Mouse (Mus musculus) layer of hippocampus, adult 9-11 months (tissue): Measurements from ENCODE around the gene Spen.
"Not testable (repeated sequence)": the region's sequence is repeated elsewhere in the genome, so short reads cannot be mapped to it uniquely, and the experiment has no call there.

Experiments
- DNase-seq: peaks from one replicate; pipeline ENCODE4 v3.0.0; 2022

The Spen gene

GRCm38 (mm10) chr4:141538408-141539212, at the start of gene Spen:
TSS of gene Spen (minus strand) at chr4:141538597.
- DNase-seq, result peak; percentile 96

DNA sequence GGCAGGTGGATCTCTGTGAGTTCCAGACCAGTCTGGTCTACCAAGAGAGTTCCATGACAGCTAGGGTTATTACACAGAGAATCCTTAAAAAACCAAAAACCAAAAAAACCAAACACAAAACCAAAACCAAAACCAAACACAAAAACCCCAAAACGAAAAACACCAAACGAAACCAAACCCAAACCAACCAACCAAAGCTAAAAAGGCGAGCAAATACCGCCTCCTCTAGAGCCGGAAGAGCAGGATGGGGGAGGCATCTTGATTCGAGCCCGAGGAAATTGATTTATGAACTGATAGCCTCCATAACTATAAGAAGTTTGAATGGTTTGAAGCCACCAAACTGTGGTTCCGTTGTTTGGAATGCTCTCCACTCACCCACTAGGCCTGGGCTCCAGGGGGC, 45.5 kb upstream of the Spen start:
- DNase-seq, result no peak

DNA sequence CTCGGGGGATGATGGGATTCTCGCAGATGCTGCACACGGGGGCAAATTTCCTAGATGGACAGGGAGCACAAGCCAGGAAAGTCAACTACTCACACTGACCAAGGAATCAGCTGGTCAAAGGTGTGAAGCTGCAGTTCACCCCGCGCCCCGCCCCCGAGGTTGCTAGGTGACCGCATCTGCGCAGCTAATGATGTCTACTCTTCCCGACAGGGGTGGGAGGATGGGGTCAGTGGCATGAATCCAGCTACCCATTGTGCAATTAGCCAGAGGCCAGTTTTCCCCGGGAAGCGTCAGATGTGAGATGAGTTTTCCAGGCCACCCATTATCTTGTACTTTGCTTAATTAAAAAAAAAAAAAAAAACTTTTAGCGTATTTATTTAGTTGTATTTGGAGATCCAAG, 42.7 kb upstream of the Spen start:
- DNase-seq, result no peak

DNA sequence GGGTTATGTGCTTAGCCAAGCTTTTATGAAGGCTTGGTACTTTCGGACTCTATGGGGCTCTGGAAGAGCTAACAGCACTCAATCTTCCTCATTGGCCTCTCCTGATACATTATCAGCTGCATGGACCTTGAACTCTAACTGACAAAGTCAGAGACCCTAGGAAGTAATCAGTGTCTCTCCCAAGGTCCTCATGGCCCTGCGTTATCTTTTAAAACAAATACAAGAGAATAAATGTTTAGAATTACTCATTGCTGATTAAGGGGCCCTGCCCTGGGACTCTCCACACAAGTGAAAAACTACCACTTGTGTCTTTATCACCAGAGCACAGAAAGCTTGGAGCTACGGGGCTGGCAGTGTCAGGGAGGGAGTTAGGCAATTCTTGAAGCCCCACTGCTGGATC, 40.4 kb upstream of the Spen start:
- no peak for DNase-seq

- no peak for DNase-seq
Observed at GRCm38 (mm10) chr4:141576877-141577276, 38.5 kb upstream of the Spen start.

GRCm38 (mm10) chr4:141576404-141576803, 38.0 kb upstream of the Spen start:
- no peak for DNase-seq

GRCm38 (mm10) chr4:141574789-141575702, 36.6 kb upstream of the Spen start:
- DNase-seq, result peak; percentile 46

DNA sequence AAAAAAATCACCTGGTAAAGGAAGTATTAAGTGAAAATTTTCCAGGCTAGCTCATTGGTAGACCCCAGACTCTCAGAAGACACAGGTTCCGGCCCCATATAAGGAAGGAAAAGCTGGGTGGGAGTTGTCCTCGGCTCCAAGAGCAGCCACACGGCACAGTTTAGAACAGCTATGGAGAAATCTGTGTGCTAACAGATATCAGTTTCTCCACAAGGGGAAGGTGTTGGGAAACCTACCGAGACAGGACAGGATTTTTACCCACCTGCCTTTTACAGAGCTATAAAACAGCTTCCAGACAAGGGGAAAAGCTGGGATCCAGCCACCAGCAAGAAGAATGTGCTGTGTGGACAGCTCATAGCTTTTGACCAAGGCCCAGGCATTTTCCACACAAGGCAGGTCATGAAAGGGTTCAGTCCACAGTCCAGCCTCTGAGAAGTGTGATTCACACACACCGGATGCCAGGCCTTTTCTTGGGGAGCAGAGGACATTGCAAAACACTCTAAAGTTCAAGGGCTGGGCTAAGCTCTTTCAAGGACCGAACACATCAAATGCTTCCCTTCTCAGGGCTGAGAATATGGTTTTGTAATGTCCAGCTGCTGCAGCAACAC, 35.1 kb upstream of the Spen start:
- no peak for DNase-seq

DNA sequence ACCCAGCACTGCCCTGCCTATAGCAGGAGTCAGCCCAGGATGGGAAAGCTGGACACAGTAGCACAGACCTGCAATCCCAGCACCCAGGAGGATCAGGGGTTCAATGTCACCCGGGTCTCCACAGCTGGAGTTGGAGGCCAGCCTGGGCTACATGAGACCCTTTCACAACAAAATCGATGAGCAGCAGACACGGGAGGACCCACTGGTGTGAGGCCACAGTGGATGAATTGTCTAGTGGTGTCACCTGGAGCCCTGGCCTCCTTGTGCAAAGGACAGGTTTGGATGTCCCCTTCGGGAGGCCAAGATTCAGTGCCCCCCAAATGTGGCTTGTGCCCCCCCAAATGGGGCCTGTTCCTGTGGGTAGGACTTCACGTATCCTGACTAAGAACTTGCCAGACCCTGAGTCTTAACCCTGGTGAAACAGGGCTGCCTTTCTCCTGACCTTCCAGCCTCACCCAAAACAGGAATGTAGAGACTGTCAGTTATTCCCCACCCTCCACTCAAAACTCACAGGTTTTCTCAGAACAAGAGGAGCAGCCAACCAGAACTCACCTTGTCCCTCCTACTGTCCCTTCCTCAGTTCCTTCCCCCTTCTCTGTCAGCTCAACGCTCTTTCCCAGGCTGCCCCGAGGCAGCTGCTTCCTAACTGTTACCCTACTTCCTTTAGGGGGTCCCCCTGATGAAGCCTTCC, 34.4 kb upstream of the Spen start:
- DNase-seq, result no peak

DNA sequence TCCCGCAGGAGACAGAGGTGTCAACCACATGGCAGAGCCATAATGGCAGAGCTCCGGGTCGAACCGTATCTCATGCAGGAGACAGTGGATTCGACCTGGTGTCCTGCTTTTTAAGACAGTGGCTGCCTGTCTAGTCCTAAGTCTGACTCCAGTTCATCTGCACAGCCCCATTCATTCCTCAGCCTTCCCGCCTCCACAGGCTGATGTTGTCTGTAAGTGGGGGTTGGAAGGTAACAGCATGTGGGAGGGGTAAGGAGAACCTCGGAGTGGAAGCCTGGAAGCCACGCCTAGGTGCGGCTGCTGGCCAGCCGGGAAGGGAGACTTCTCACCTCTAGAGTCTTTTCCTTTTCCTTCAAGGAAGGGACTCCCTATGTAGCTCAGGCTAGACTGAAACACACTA, 33.5 kb upstream of the Spen start:
- no peak for DNase-seq

GRCm38 (mm10) chr4:141571337-141571739, 32.9 kb upstream of the Spen start:
- no peak for DNase-seq

DNA sequence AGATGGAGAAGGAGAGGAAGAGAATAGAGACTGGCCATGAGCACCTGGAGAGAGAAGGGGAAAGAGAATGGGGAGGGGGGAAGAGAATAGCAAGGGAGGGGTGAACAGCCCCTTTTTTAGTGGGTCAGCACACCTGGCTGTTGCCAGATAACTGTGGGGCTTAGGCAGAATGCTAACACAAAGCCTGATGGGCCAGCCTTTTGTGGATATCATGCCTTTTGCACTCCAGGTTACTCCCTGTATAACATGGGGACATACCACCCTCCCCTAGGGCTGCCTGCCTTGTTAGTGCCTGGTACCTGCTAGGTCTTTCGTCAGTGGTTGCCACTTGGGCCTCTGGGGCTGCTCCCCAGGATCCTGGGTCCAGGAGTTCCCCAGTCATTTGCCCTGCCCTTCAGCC, 32.4 kb upstream of the Spen start:
- DNase-seq, result no peak

- no peak for DNase-seq
Observed at GRCm38 (mm10) chr4:141570004-141570403, 31.6 kb upstream of the Spen start.

DNA sequence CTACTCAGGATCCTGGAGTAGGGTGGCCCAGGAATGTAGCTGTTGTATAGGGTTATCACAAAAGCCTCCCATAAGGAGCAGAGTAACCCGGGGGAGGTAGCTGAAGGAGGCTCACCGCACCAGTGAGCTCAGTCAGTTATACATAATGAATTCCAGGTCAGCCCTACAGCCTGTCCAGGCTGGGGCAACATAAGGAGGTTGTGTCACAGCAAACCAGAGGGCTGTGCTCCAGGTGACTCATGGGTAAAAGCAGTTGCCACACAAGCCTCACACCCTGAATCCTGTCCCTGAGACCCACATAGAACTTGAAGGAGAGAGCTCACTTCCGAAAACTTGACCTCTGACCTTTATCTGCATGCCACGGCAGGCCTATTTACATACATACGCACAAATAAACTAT, 30.6 kb upstream of the Spen start:
- no peak for DNase-seq

DNA sequence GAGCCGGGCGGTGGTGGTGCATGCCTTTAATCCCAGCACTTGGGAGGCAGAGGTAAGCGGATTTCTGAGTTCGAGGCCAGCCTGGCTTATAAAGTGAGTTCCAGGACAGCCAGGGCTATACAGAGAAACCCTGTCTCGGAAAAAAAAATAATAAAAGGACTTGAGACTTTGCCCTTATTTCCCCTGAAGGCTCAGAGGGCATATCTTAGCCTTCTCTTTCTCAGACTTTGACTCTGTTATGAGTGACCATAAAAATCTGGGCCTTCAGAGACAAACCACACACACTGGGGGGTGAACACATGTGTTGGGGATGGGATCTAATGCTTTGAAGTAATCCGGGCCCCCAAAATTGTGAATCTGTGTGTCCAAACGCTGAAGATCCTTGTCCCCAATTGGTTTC, 28.8 kb upstream of the Spen start:
- DNase-seq, result not testable (repeated sequence)

- DNase-seq, result no peak
Observed at GRCm38 (mm10) chr4:141566187-141566586, 27.8 kb upstream of the Spen start.

GRCm38 (mm10) chr4:141565325-141565724, 26.9 kb upstream of the Spen start:
- DNase-seq, result no peak

DNA sequence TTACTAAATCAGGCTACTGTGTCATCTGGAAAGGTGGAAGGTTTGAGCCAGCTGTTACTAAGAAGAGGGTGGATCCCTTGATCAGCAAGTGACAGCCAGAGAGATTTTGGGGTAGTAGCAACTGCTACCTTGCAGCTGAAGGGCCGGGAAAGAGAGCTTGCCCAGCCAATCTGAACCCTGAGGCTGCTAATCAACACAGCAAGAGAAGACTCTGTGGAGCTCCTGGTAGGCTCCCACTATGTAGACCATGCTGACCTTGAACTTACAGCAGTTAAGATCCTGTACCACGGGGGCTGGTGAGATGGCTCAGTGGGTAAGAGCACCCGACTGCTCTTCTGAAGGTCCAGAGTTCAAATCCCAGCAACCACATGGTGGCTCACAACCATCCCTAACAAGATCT, 26.3 kb upstream of the Spen start:
- no peak for DNase-seq

GRCm38 (mm10) chr4:141564209-141564608, 25.8 kb upstream of the Spen start:
- no peak for DNase-seq

GRCm38 (mm10) chr4:141562281-141562680, 23.9 kb upstream of the Spen start:
- DNase-seq, result no peak

GRCm38 (mm10) chr4:141561331-141561919, 23.0 kb upstream of the Spen start:
- not testable (repeated sequence) for DNase-seq

DNA sequence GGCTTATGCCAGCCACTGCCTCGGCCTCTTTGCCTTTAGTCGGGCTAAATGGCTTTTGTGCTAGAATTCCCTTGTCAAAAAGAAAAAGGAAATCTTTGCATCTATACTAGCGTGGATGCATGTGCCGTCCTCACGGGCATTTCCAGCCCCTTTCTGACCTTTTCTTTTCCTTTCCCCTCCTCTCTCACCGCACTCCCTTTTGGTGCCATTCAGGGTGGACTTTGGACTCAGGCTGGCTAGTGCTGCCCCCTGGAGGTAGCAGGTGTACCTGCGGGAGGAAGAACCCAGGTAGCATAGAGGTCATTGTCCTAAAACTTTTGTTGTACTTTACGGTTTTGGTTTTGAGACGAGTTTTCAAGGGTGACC, 21.5 kb upstream of the Spen start:
- peak; percentile 57 for DNase-seq
